Mouse (Mus musculus) liver (tissue): ENCODE measurements around the gene Mblac1.
A peak's percentile ranks its signal among the peaks of the same experiment; 100 is the strongest.

Experiments
- DNase-seq: peaks from one replicate; pipeline ENCODE4 v3.0.0-alpha.2; 2020; ENCODE audit warnings: mixed read lengths

Gene Mblac1

DNA sequence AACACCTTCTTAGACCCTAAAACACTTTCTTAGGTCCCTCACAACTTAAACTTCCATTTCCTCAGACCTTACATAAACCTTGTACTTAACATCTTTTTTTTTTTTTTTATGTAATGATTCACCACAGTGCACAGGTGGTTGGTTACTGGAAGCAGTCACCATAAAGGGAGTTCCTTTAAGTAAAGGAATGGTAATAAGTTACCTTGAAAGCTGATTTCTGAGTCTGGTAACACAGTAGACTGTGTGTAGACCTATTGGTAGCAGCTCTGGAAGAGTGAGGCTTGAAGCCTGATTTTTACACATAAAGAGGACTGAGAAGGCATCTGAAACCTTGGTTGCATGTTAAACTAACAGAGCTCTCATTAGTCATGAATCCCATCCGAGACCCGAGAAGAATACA, 25.8 kb downstream of the Mblac1 start:
- no peak for DNase-seq

DNA sequence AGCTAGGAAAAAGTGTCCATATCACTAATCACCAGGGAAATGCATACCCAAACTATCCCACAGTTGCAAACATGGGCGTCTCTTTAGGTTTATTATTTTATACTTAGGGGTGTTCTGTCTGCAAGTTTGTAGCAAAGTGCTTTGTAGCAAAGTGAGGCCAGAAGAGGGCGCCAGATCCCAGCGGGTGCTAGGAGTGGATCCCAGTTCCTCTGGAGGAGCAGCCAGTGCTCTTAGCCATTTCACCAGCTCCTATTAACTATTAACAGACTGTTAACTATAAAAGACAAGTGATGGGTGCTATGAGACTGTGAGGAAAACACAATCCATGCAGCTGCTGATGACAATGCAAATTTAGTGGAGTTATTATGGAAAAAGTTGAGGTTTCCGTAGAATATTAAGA, 28.0 kb downstream of the Mblac1 start:
- peak; percentile 82 for DNase-seq

DNA sequence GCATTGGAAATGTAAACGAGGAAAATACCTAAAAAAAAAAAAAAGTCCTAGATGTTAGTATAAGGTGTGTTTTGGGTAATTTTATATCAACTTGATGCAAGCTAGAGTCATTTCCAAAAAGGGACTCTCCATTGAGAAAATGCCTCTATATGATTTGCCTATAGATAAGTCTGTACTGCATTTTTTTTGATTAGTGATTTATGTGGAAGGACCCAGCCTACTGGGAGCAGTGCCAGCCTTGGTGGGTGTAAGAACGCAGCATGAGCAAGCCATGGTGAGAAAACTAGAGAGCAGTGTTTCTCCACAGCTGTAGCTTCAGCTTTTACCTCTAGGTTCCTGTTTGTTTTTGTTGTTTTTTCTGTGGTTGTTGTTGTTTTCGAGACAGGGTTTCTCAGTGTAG, 29.2 kb downstream of the Mblac1 start:
- DNase-seq: no peak

DNA sequence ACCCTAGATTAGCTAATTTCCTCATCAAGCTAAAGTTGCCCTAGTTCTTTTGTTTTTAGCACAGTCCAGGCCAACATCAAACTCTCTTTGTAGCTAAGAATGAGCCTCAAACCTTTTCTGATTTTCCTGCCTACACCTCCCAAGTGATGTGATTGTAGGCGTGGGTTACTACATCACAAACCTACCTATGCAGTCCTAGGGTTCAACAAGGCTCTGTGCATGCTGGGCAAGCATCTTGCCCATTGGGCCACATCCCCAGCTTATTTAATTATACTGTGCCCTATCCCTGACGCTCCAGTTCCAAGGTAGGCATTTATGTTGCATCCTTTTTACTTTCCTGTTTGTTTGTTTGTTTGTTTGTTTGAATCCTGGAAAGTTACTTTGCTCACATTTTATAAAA, 31.6 kb downstream of the Mblac1 start, which contains the start of gene Nxpe5:
Nxpe5 (plus strand) TSS at position 199 of the 400 bp plus-strand sequence.
- no peak for DNase-seq

DNA sequence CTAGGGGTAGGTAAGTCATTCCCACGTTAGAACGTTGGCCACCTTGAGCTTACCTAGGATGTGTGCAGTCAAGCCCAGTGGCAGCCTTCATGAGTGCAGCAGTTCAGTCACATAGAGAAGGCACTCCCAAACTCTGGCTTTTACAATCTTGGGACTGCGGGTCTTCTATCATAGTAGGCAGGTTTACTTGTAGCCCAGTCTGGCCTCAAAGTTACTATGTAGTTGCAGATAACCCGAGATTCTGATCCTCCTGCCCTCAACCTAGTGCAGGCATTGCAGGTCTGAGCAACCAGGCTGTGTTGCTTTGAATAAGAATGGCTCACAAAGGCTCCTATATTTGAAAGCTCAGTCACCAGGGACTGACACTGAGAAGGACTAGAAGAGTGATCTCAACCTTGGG, 32.4 kb downstream of the Mblac1 start:
- no peak for DNase-seq

DNA sequence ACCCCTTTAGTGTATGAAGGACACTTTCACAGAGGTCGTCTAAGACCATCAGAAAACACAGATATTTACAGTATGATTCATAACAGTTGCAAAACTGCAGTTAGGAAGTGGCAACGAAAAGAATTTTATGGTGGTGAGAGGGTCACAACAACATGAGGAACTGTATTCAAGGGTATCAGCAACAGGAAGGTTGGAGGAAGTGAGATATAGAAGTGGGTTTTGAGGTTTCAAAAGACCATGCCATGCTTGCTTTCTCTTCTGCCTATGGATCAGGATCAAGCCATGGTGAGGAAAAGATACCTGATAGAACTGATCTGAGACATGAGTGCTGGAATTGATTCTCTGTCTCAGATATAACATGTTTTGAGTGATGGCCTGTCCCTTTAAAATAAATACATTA, 33.3 kb downstream of the Mblac1 start:
- no peak for DNase-seq

DNA sequence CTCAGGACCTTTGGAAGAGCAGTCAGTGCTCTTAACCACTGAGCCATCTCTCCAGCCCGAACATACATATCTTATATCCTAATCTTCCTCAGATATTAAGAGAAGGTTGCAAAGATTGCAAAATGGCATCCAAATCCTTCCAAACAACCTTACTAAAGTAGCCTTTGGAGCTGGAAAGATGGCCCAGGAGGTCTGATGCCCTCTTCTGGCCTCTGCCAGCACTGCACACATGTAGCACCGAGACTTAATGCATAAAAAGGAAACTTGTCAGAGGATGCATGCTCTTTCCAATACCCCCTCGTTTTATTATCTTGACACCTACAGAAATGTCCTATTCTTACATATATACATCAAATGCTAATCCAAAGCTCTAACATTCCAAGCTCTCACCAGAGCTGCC, 33.9 kb downstream of the Mblac1 start:
- DNase-seq: peak; percentile 15

DNA sequence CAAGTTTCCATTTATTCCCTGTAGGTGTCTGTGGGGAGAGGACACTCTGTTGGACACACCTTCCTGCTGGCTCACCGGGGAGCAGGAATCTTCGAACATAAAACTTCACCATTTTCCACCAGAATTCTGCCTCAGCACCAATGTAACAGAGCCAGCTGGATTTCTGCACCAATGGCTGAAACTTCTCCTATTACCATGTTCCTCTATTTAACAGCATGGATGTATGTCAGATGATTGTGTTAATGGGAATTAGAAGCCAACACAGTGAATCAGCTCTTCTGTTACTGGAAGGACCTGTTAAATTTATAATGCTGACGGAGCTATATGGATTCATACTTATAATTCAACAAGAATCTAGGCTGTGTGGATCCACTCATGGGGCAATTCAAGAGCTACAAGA, 35.4 kb downstream of the Mblac1 start:
- DNase-seq: no peak

DNA sequence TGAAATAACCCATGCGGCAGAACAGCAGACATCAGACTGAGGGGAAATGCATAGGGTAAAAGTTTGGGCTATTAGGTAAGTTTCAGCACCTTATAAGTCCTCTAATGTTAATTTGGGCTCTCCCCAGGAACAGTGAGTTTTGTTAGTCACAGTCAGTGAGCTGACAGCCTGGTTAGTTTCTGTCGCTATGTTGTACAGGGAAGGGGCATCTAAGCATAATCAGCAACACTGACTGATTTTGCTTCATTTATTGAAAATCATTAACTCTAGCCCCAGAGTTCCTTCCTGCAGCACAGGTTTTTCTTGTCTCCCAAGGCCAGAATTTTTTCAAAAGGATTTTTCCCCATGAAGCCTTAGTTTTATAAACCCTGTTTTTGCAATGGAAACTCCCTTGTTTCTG, 39.7 kb downstream of the Mblac1 start:
- DNase-seq: no peak

DNA sequence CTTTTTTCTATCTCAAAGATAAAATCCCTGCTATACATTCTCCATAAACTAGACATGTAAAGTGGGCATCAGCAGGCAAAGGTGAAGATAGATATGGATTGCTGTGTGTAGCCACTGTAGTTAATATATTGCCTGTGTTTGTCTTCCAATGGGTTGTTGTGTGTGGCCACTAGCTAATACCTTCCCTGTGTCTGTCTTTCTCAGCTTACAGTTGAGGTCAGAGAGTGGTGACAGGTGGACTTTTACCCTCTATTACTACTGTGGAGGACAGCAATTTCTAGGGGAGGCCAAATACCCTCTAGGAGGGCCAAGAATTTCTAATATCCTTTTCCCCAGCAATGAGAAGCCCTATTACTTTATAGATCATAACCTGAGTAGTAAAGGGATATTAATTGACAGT, 40.1 kb downstream of the Mblac1 start:
- DNase-seq: no peak

DNA sequence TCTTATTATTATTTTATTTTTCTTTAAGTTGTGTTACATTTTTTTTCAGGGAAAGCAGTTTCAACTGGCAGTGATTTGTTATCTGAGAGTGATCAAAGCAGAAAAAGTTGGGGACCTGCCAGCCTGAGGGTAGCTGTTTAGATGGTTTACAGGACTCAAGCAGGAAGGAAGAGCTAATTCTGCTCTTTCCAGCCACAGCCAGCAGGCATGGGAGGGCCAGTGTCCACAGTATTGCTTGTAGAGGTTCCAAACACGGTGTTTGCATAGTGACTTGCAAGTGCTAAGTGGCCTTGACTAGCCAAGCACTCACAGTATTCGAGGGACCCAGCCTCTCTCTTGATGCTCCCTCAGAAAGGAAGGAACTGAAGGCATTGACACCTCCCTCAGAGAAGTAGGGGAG, 47.4 kb downstream of the Mblac1 start:
- DNase-seq: no peak
